Mouse (Mus musculus): ENCODE results near the gene Surf6.

Surf6 gene

DNA sequence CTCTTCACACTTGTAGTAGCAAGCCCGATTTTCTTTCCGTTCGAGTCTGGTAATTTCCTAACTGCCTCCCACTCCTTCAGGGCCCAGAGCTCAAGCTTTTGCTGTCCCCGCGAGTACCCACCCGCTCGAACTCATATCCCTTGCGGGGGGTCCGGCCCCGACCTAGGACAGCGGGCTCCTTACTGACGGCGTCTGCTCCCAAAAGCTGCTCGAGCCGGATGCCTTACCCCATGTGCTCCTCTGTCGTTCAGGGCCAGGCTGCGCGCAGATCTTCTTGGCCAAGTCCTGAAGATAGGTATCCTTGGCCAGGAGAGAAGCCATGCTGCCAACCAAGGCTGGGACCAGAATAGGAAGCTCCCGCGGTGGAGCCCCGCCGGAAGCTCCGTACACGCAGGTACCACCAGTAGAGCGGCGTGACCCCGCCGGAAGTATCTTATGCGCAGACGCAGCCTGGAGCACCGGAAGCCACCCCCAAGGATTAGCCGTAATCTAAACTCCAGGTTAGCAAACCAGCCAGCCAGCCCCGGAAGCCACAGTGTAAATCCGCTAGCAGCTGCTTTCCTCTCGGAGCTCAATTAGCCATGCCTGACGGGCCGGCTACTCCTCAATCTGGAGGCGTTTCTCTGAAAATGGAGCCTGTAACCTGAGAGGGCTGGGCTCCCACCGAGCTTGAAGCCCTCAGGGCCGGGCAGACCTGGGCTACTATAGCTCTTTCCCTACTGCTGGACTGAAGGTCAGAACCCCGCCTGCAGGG lies at the start of gene Surf6:
Gene Surf6 (minus strand): TSS at position 413 of the 754 bp plus-strand sequence.
- DNase-seq (ENCODE audit: low read depth, low spot score), result peak; percentile 97

DNA sequence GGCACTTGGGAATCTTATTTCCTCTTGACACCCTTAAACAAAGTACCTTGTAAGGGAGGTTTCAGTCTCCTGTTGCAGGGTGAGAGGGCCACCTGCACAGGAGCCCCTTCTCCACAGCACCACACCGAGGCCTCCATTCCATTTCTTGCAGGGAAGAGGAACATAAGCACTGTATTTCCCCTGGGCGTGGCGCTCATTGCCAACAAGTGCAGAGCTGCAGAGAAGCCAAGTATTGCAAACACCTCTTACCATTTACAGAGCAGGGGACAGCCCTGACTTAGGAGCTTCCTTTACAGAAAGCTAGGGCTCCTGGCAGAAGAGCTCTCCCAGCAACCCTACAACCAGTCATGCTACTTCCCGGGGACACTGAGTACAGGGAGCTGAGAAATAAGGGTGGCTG lies 49.5 kb upstream of the Surf6 start:
- DNase-seq (ENCODE audit: low read depth, low spot score), result no peak

DNA sequence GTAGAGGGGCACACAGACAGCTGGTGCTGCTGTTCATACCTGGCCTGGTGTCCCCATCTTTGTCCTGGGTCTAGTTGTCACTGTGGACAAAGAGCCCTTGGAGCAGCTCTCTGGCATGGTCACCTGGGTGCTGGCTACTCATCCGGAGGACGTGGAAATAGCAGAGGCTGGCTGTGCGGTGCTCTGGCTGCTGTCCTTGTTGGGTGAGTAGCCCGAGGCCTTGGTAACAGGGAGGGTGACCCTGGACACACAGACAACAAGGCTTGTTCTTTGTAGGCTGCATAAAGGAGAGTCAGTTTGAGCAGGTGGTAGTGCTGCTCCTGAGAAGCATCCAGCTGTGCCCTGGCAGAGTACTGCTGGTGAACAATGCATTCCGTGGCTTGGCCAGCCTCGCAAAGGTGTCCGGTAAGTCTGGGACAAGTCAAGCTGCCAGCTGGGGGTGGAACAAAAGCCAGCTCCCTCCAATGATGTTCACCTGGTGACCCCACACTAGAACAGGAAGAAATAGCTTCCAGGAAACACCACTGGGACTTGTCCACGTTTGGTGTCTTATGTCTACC lies 48.7 kb upstream of the Surf6 start:
- DNase-seq (ENCODE audit: low read depth, low spot score), result no peak

DNA sequence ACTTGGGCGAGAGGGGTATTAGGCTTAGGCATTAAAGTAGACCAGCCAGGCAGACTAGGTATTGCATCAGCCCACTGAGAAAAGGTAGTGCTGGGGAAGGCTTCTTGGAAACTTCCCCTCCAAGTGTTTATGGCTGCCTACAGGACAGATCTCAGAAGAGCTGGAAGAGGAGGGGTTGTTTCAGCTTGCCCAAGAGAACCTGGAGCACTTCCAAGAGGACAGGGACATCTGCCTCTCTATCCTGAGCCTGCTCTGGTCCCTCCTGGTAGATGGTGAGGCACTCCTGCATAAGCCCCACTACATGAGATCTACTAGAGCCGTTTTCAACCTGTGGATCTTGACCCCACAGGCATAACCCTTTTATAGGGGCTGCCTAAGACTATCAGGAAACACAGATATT lies 47.7 kb upstream of the Surf6 start:
- DNase-seq (ENCODE audit: low read depth, low spot score), result no peak

DNA sequence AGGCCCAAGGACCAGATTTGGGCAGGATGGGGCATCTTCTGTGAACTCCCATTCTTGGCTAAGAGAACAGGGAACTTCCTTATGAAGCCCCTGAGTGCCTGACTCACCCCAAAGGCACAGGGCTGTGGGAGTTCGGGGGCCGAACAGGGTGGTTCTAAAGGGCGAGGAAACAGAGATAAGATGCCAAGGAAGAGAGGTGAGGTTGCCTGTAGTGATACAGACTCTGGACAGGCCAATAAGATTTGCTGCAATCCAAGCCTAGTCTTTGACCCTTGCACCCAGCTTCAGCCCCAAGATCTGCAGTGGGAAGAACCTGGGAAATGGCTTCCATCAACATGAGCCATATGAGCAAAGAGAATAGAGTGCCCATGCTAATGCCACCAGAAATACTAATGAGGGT lies 40.6 kb upstream of the Surf6 start:
- no peak for DNase-seq (ENCODE audit: low read depth, low spot score)

DNA sequence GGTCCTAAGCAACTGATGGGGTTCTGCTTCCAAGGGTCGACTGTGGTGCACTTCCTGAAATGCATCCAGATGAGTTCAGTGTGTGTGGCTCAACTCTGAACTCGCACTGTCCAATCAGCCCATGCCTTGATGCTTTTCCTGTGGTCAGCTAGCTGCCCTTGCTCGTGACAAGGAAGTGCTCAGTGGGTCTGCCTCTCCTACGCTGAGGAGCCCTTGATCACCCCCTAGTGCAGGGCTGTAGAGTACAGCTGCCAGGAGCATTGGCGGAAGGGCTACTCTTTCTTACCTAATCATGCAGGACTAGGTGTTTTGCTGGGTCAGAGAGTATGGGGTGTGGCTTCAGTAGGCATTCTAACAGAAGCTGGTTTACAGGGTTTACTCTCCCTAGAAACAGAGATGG lies 38.9 kb upstream of the Surf6 start:
- DNase-seq (ENCODE audit: low read depth, low spot score), result no peak

DNA sequence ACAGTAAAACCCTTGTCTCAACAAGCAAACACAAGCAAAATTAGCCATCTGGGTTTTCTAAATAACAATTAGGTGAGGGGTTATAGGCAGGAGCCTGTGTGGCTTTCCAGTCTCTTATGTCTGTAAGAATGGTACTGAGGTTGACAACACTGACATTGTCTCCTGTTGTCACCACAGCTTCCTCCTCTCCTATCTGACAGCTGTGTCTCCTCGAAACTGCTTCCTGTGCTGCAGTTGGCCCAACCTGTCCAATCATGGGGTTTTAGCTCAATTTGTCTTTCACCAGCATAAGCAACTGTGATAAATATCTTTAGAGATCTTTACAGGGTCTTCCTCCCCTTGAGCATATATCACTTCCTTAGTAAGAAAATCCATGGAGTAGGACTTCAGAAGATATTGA lies 33.7 kb upstream of the Surf6 start:
- DNase-seq (ENCODE audit: low read depth, low spot score), result no peak

DNA sequence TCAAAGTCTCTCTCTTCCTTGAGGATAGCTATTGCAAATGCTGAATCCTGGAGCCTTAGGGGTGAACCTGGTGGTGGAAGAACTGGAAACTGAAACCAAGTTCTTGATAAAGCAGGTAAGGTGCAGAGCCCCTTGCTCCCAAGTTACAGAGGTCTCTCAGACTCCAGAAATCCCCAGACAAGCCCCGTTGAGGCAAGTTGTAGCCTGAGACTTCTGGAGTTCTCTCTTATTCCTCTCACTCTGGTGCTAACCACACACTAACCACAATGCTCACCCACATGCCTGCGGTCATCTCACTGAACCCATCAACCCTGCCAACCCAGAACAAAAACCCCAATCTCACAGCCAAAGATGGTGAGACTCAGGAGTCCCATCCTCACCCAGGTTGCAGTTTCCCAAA lies 32.6 kb upstream of the Surf6 start:
- peak; percentile 42 for DNase-seq (ENCODE audit: low read depth, low spot score)

DNA sequence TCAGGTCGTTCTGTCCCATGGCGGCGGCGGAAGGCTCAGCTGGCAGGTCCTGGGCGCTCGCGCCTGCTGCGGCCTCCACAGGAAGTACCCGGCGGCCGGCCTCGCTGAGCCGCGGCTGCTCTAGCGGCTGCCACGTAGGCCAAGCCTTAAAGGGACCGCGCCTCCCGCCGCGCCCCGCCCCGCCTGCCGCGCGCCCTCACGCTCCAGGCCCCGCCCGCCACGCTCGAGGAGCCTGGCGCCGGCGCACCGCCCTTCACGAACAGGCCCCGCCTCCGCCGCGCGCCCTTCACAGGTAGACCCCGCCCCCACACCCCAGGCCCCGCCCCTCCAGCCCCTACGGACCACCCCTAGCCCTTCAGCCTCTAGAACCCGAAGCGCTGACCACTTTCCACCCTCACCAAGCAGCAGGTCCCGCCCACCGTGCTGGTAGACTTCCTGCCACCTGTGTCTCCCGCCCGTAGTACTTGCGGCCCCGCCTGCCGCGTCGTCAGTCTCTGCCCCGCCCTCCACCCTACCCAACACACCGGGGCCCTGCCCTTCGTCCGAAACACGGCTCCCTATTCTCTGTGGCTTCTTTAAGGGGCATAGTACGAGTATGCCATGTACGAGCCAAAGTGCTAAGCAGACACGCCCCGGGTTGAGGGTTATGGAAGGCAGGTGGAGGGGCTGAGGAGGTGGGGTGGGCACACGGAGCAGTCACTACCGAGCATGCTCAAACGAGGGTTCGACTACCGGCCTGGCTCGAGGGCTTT lies 30.8 kb upstream of the Surf6 start, which contains the start of the genes Surf4 and Stkld1:
Gene Surf4 (minus strand): TSS at position 625 of the 752 bp plus-strand sequence.
Gene Stkld1 (plus strand): TSS at position 744 of the 752 bp plus-strand sequence.
- DNase-seq (ENCODE audit: low read depth, low spot score), result peak; percentile 84

DNA sequence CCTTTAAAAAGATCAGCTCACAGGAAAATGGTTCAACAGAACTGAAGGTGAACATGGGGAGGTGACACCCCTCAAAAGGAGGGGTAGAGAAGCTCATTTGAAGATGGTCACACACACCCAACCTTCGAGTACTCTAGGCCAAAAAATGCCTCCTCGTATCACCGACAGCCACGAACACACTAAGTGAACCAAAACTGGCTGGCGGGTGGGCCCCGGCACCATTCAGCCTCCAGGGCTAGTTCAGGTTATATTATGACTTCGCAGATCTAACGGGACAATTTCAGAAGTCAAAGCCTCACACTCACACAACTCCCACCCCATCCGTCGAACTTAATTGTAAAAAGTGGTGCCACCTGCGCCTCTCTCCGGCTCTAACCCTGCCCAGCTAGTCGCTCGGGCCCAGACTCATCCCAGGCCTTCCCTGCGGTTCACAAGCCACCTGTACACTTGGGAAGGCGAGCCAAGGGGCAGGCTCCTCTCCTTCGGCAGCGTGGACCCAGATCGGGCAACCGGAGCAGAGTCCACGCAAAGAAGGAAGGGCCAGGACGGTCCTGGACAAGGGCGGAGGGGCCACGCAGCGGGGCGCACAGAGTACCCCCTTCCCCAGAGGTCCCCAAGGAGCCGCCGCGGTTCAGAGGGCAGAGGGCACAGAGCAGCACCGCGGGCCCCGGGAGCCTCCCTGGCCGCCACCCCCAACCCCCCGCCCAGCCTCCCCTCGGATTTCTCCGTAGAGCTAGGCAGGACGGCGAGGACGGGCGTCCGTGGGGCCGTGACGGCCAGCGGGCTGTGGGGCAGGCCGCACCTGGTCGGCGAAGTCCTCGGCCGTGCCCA lies 30.0 kb upstream of the Surf6 start:
- peak; percentile 34 for DNase-seq (ENCODE audit: low read depth, low spot score)

DNA sequence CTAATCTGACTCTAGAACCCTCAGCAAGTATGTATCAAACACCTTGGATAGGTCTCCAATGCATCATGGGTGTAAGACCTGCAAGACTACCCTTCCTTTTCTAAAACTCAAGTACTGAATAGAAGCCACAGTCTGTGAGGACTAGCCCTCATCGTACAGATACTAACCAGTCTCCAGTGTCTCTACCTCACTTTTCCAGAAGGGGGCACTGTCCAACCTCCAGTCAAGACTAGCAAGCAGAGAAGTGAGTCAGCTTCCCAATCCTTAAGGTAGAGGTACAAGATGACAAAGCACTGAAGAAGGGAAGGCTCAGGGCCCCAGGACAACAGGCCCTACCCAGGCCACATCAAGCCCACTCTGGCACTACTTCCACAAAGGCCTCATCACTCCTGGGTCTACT lies 27.7 kb upstream of the Surf6 start:
- DNase-seq (ENCODE audit: low read depth, low spot score), result peak; percentile 80

DNA sequence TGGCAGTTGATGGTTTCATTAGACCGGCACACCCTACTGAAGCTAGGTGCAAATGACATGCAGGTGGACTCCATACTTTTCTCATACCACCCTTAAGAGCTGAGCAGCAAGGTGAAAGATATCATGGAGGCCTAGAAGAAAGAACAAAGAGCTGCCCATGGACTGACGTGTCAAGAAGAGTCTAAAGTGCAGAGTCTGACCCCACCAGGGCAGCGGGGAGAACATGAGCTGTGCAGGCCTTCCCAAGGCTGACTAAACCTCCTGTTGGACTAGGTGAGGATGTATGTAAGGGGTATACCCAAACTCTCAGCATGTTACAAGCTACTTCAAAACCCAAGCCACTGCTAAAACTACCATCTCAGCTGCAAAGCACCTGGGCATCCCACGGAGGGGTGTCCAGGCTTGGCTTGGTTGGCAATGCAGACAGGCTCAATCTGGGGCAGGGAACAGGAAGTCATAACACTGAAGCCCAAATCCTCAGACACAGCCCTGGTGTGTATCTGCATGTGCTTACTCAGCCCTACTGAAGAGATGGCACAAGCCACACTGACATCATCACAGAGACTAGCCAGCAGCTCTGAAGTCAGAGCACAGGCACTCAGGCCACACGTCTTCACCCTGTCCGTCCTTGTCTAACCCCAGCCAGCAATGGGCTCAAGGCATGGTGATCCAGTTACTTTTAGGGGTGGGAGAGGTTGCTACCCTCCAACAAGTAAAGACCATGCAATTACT lies 25.2 kb upstream of the Surf6 start:
- no peak for DNase-seq (ENCODE audit: low read depth, low spot score)

DNA sequence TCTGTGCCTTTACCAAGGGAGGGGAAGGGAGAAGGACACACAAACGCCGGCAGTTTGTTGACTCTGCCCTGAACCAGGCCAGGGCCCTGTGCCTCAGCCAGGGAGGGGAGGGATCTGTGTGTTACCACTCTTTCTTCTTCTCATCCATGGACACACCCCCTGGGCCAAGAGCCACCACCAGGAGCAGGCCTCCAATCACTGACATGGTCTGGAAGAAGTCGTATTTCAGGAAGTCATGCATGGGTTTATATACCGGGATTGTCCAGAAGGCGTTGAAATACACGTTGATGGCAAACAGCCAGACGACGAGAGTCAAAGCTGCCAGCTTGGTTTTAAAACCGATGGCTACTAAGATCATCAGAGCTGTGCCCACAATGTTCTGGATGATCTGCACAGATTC lies 19.1 kb upstream of the Surf6 start:
- no peak for DNase-seq (ENCODE audit: low read depth, low spot score)

DNA sequence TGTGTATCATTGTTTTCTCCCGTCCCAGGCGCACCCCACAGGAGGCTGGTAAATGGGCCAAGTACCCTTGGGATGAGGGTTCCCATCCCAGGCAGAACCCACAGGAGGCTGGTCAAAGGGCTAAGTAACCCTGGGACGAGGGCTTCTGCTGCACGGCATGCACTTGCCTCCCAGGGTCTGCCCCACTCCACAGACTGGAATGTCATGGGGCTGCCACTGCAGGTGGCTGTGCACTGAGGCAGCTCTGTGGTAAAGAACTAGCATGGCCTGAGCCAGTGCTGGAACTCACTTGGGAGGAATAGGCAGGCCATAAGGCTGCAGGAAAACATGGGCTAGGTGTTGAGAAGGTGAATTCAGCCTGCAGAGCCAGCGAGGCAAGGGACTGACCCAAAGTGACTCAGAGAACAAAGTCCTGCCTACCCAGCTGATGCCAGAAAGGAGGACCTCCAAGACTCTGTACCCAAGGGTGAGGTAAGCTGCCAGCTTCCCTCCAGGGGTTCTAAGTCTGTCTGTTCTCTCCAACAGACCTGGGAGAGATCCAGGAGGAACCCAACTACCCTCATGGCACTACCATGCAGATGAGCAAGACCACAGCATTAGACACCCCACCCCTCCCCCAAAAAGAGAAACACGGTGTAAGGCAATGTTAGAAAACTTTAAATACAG lies 17.6 kb upstream of the Surf6 start:
- DNase-seq (ENCODE audit: low read depth, low spot score), result no peak

DNA sequence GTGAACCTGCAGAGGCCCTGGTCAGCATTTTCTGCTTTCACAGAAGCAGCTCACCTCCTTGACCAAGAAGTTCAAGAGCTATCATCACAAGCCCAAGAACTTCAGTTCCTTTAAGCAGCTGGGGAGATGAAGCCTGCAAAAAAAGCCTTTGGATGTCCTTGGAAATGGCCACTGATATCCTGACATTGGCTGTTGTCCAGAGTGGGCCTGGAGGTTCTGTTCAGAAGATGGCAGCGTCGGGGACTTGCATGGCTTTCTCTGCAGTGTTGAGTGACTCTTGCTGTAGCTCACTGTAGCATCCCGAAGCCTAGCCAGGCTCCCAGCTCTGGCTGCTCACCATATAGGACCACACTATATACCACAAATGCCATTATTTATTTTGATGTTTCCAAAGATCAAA lies 17.0 kb upstream of the Surf6 start:
- DNase-seq (ENCODE audit: low read depth, low spot score), result no peak

DNA sequence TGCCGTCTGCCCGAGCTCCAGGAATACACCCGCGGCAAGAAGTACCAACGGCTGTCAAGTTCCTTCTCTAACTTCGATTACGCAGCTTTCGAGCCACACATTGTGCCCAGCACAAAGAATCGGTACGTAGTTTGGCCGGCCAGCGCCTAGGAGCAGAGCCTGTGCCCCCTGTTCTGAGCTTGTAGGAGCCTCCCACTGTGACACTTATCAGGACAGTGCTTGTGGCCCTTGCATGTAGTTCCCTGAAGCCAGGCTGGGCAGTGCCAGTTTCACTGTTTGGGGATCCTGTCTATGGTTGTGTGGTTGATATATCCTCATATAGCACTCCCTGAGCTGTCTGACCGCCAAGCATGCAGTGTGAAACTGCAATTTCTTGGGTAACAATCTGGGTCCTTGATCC lies 14.1 kb upstream of the Surf6 start:
- DNase-seq (ENCODE audit: low read depth, low spot score), result no peak

DNA sequence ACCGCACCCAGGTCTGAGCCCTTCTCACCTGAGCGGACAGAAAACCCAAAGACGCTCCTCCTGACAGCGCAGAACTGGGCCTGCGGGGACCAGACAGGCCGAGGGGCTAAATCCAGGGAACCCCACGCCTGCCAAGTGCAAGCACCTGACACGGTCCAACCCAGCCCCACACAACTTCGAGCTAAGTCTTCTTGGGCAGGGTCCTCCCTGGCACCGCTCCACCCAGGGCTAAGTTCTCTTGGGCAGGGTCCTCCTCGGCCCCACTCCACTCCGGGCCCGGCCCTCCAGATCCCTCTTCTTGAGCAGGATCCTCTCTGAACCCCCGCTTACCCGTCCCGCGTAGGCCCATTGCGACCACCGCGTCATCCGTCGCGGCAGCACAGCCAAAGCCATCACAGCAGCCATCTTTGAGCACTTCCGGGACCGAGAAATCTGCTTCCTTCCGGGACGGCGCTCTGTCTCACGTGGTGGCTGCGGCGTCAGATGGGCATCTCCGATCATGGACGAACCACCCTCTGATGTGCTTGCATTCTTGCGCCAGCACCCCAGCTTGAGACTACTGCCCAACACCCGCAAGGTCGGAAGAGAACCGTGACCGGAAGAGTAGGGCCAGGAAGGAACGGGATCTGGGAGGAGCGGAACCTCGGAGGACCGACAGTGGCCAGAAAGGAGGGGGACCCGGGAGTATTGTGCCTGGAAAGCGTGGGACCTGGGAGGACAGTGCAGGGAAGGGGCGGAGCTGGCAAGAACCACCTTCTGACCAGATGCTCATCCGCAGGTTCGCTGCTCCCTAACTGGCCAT lies 13.4 kb upstream of the Surf6 start, which contains the start of the genes Surf2 and Surf1:
Gene Surf2 (plus strand): TSS at position 441 of the 802 bp plus-strand sequence.
Gene Surf1 (minus strand): TSS at position 604 of the 802 bp plus-strand sequence.
- peak; percentile 91 for DNase-seq (ENCODE audit: low read depth, low spot score)

DNA sequence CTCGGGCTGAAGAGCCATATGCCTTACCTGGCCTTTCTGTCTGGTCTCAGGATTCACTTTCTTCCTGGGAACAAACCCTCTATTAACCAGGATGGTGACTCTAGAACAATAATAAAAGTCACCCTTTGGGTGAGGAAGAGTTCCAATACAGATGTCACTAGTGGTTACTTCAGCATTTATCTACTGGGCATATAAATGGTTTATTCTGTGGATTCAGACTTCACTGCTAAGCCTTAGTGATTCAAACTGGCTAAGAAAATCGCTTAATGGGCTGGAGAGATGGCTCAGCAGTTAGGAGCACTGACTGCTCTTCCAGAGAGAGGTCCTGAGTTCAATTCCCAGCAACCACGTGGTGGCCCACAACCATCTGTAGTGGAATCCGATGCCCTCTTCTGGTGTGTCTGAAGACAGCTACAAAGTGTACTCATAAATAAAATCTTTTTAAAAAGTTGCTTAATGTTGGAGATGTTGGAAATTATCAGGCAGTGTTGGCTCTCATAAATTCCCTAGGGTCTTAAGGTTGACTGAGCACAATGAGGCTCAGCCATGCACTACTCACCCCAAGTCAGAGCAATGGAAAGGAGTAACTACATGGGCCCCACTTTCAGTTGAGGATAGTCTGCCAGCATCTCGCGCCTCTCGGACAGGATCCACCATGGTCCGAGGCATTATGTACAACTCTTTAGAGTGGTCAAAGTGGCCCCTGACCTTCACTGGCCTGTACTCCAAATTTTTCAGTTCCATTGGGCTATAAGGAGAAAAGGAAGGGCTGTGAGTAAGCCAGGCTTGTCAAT lies 11.7 kb upstream of the Surf6 start:
- DNase-seq (ENCODE audit: low read depth, low spot score), result no peak
